Mouse (Mus musculus): ENCODE results near the gene Lzts3.

GRCm38 (mm10) chr2:130629839-130630203 is 12.8 kb downstream of the Lzts3 start, which contains the start of the genes Fastkd5 and Ubox5:
- TF ChIP-seq POLR2A (IDR thresholded peaks at IDR 0.05; ENCODE audit: extremely low read depth, insufficient read depth, low read length) = peak; percentile 49; the same call in 1 of the 2 replicates
- TF ChIP-seq CTCF (IDR thresholded peaks at IDR 0.05; ENCODE audit: extremely low read depth, insufficient read depth, low read length) = no peak
